Mouse (Mus musculus) limb, embryonic 13.5 days (tissue): ENCODE data around the gene Bnipl. TPM values are rescaled to one million over a fixed set of nuclear protein-coding genes. Genes with fewer than 3 reads are reported as not detected.

Experiments
- ATAC-seq: fragments of 200-750 bp; cut with Nextera tagmentation; 2 replicates; pipeline ENCODE4 v1.8.0; 2017; ENCODE audit warnings: low read depth, moderate number of reproducible peaks, moderate TSS enrichment; ENCODE audit not compliant: low FRiP score
- H3K27ac ChIP-seq: fragments of 300-500 bp; sonication (generic); 2 replicates; pipeline ENCODE4 v1.5.1; 2015; ENCODE audit warnings: inconsistent platforms, mild to moderate bottlenecking, moderate library complexity
- H3K27me3 ChIP-seq: fragments of 300-500 bp; sonication (generic); 2 replicates; pipeline ENCODE4 v1.6.1; 2015; ENCODE audit warnings: mild to moderate bottlenecking, inconsistent platforms
- H3K36me3 ChIP-seq: fragments of 300-500 bp; sonication (generic); 2 replicates; pipeline ENCODE4 v1.6.1; 2015; ENCODE audit warnings: inconsistent platforms, mild to moderate bottlenecking, moderate library complexity
- H3K4me1 ChIP-seq: fragments of 300-500 bp; sonication (generic); 2 replicates; pipeline ENCODE4 v1.6.1; 2015; ENCODE audit warnings: inconsistent platforms
- H3K4me2 ChIP-seq: fragments of 300-500 bp; sonication (generic); replicated peaks from 2 replicates; pipeline ENCODE4 v1.6.1; 2015; ENCODE audit warnings: inconsistent platforms, mild to moderate bottlenecking, moderate library complexity
- H3K4me3 ChIP-seq: fragments of 300-500 bp; sonication (generic); 2 replicates; pipeline ENCODE4 v1.5.1; 2015; ENCODE audit warnings: moderate library complexity, mild to moderate bottlenecking, inconsistent platforms
- H3K9ac ChIP-seq: fragments of 300-500 bp; sonication (generic); 2 replicates; pipeline ENCODE4 v1.6.1; 2015; ENCODE audit warnings: mild to moderate bottlenecking, inconsistent platforms
- H3K9me3 ChIP-seq: fragments of 300-500 bp; sonication (generic); 2 replicates; pipeline ENCODE4 v1.6.1; 2016; ENCODE audit warnings: inconsistent platforms
- WGBS: fragments of 180-500 bp; shearing (Covaris S2); methylation state at CpG from one replicate; pipeline ENCODE4 v1.1.7; 2015; 5-methylcytosine and 5-hydroxymethylcytosine counted together
- polyA plus RNA-seq: library from polyadenylated mRNA; unstranded; fragments of >200 nt; fragmentation: Nextera tagmentation; extraction: Ambion mirVana; gene quantifications from 2 replicates; pipeline ENCODE4 v1.2.1, GENCODE M21; 2015

Gene Bnipl
- 2.2 and 2.5 TPM in 2 replicates for polyA plus RNA-seq

- H3K27me3 ChIP-seq, result no peaks in the 10 kb centered on the region
- H3K4me2 ChIP-seq, result 0 out of 2 replicates have a peak within 1 kb of the TSS, but pooled peaks have one; percentile 12
- no peak within 1 kb of the TSS for H3K4me3 ChIP-seq
- H3K9ac ChIP-seq, result no peak within 1 kb of the TSS
- no peaks in the 10 kb centered on the region for H3K9me3 ChIP-seq
- 46% methylated on average over 7 of the region's 7 CpGs for WGBS
- ATAC-seq, result 0 out of 2 replicates have a peak, but pooled peaks have one; percentile 36
- peaks cover 45% of the 10 kb centered on the region for H3K36me3 ChIP-seq
- no peak within 1 kb of the TSS for H3K27ac ChIP-seq
- 0 out of 2 replicates have a peak, but pooled peaks cover 7% of the 10 kb centered on the region for H3K4me1 ChIP-seq
These were observed at the start of gene Bnipl for GRCm38 (mm10) chr3:95250783-95251424. TSS of gene Bnipl (minus strand) at chr3:95251193.

- Histone ChIP-seq H3K9ac (no peak overlapping the region), H3K4me2 (no peak overlapping the region), H3K4me1 (peaks cover 10% of the 10 kb centered on the region; the same call in 1 of the 2 replicates), H3K9me3 (no peaks in the 10 kb centered on the region), H3K36me3 (peaks cover 41% of the 10 kb centered on the region), H3K27ac (no peak overlapping the region), H3K27me3 (no peaks in the 10 kb centered on the region), H3K4me3 (no peak overlapping the region)
- ATAC-seq, result no peak
- 90% methylated on average over 7 of the region's 7 CpGs for WGBS
These were observed 47.0 kb upstream of the Bnipl start for GRCm38 (mm10) chr3:95298018-95298417.

GRCm38 (mm10) chr3:95296103-95296469 is 45.1 kb upstream of the Bnipl start:
- peaks cover 10% of the 10 kb centered on the region; the same call in 1 of the 2 replicates for H3K4me1 ChIP-seq
- H3K4me2 ChIP-seq, result no peak overlapping the region
- peaks cover 61% of the 10 kb centered on the region for H3K36me3 ChIP-seq
- no peak overlapping the region for H3K4me3 ChIP-seq
- no peaks in the 10 kb centered on the region for H3K9me3 ChIP-seq
- ATAC-seq, result peak; percentile 66; the same call in 1 of the 2 replicates
- WGBS, result 9% methylated on average over 5 of the region's 5 CpGs
- peak overlapping the region; percentile 28; the same call in 1 of the 2 replicates for H3K27ac ChIP-seq
- no peaks in the 10 kb centered on the region for H3K27me3 ChIP-seq
- no peak overlapping the region for H3K9ac ChIP-seq

GRCm38 (mm10) chr3:95295321-95296102 is 44.5 kb upstream of the Bnipl start:
- Histone ChIP-seq H3K27me3 (no peaks in the 10 kb centered on the region), H3K4me3 (no peak overlapping the region), H3K36me3 (peaks cover 67% of the 10 kb centered on the region), H3K9me3 (no peaks in the 10 kb centered on the region), H3K4me1 (peaks cover 10% of the 10 kb centered on the region; the same call in 1 of the 2 replicates), H3K9ac (no peak overlapping the region), H3K4me2 (no peak overlapping the region), H3K27ac (peak overlapping the region; percentile 28; the same call in 1 of the 2 replicates)
- 0 out of 2 replicates have a peak, but pooled peaks have one; percentile 21 for ATAC-seq
- WGBS, result 72% methylated on average over 11 of the region's 11 CpGs

- Histone ChIP-seq H3K9me3 (no peaks in the 10 kb centered on the region), H3K27me3 (no peaks in the 10 kb centered on the region), H3K4me2 (no peak overlapping the region), H3K27ac (no peak overlapping the region), H3K9ac (no peak overlapping the region), H3K4me3 (no peak overlapping the region), H3K4me1 (peaks cover 10% of the 10 kb centered on the region; the same call in 1 of the 2 replicates), H3K36me3 (peaks cover 74% of the 10 kb centered on the region)
- no peak for ATAC-seq
- WGBS, result 81% methylated on average over 5 of the region's 5 CpGs
These were observed 43.7 kb upstream of the Bnipl start for GRCm38 (mm10) chr3:95294718-95295117.

- Histone ChIP-seq H3K9ac (no peak overlapping the region), H3K4me2 (no peak overlapping the region), H3K4me1 (peaks cover 10% of the 10 kb centered on the region; the same call in 1 of the 2 replicates), H3K27me3 (no peaks in the 10 kb centered on the region), H3K4me3 (no peak overlapping the region), H3K36me3 (peaks cover 78% of the 10 kb centered on the region), H3K9me3 (no peaks in the 10 kb centered on the region), H3K27ac (no peak overlapping the region)
- no peak for ATAC-seq
- 88% methylated on average over 7 of the region's 7 CpGs for WGBS
These were observed 43.3 kb upstream of the Bnipl start for GRCm38 (mm10) chr3:95294316-95294715.

- H3K4me1 ChIP-seq, result peaks cover 10% of the 10 kb centered on the region; the same call in 1 of the 2 replicates
- 85% methylated on average over 11 of the region's 11 CpGs for WGBS
- no peak overlapping the region for H3K27ac ChIP-seq
- no peak overlapping the region for H3K9ac ChIP-seq
- peaks cover 84% of the 10 kb centered on the region for H3K36me3 ChIP-seq
- no peaks in the 10 kb centered on the region for H3K27me3 ChIP-seq
- H3K4me2 ChIP-seq, result no peak overlapping the region
- H3K4me3 ChIP-seq, result no peak overlapping the region
- no peaks in the 10 kb centered on the region for H3K9me3 ChIP-seq
- no peak for ATAC-seq
These were observed 42.5 kb upstream of the Bnipl start for GRCm38 (mm10) chr3:95293537-95293936.

- Histone ChIP-seq H3K36me3 (peaks cover 88% of the 10 kb centered on the region), H3K27ac (no peak overlapping the region), H3K4me1 (peaks cover 10% of the 10 kb centered on the region; the same call in 1 of the 2 replicates), H3K27me3 (no peaks in the 10 kb centered on the region), H3K4me2 (no peak overlapping the region), H3K9me3 (no peaks in the 10 kb centered on the region), H3K4me3 (no peak overlapping the region), H3K9ac (no peak overlapping the region)
- WGBS, result 92% methylated on average over 2 of the region's 2 CpGs
- ATAC-seq, result no peak
These were observed 41.9 kb upstream of the Bnipl start for GRCm38 (mm10) chr3:95292899-95293298.

- WGBS, result 87% methylated on average over 4 of the region's 4 CpGs
- H3K27me3 ChIP-seq, result no peaks in the 10 kb centered on the region
- ATAC-seq, result no peak
- H3K4me1 ChIP-seq, result peaks cover 6% of the 10 kb centered on the region; the same call in 1 of the 2 replicates
- H3K9ac ChIP-seq, result no peak overlapping the region
- no peak overlapping the region for H3K4me2 ChIP-seq
- no peak overlapping the region for H3K4me3 ChIP-seq
- H3K36me3 ChIP-seq, result peaks cover 85% of the 10 kb centered on the region
- no peak overlapping the region for H3K27ac ChIP-seq
- H3K9me3 ChIP-seq, result no peaks in the 10 kb centered on the region
These were observed 40.0 kb upstream of the Bnipl start for GRCm38 (mm10) chr3:95291041-95291440.

GRCm38 (mm10) chr3:95290156-95290555 is 39.2 kb upstream of the Bnipl start:
- no peak for ATAC-seq
- Histone ChIP-seq H3K4me2 (no peak overlapping the region), H3K9me3 (no peaks in the 10 kb centered on the region), H3K9ac (no peak overlapping the region), H3K36me3 (peaks cover 81% of the 10 kb centered on the region), H3K27me3 (no peaks in the 10 kb centered on the region), H3K4me1 (peaks cover 5% of the 10 kb centered on the region; the same call in 1 of the 2 replicates), H3K27ac (no peak overlapping the region), H3K4me3 (no peak overlapping the region)
- 76% methylated on average over 6 of the region's 6 CpGs for WGBS

- H3K9me3 ChIP-seq, result no peaks in the 10 kb centered on the region
- no peak overlapping the region for H3K9ac ChIP-seq
- no peak overlapping the region for H3K4me3 ChIP-seq
- peaks cover 73% of the 10 kb centered on the region for H3K36me3 ChIP-seq
- no peaks in the 10 kb centered on the region for H3K27me3 ChIP-seq
- ATAC-seq, result no peak
- H3K4me1 ChIP-seq, result peaks cover 11% of the 10 kb centered on the region
- no peak overlapping the region for H3K4me2 ChIP-seq
- 90% methylated on average over 4 of the region's 4 CpGs for WGBS
- H3K27ac ChIP-seq, result no peak overlapping the region
These were observed 38.4 kb upstream of the Bnipl start for GRCm38 (mm10) chr3:95289419-95289818.

GRCm38 (mm10) chr3:95287541-95287940 is 36.5 kb upstream of the Bnipl start:
- no peak for ATAC-seq
- 80% methylated on average over 3 of the region's 3 CpGs for WGBS
- H3K36me3 ChIP-seq, result peaks cover 55% of the 10 kb centered on the region

More at GRCm38 (mm10) chr3:95287541-95287940, 36.5 kb upstream of the Bnipl start:
- no peak overlapping the region for H3K4me2 ChIP-seq
- no peak overlapping the region for H3K9ac ChIP-seq
- no peaks in the 10 kb centered on the region for H3K9me3 ChIP-seq
- no peaks in the 10 kb centered on the region for H3K27me3 ChIP-seq
- H3K4me1 ChIP-seq, result peaks cover 20% of the 10 kb centered on the region
- H3K4me3 ChIP-seq, result no peak overlapping the region
- H3K27ac ChIP-seq, result no peak overlapping the region
